Mouse (Mus musculus): ENCODE measurements at regions not wholly inside any gene's neighbourhood (a gene's known extent, or its start where the extent isn't known, plus 50 kb on each side); places are given as distances from the start of the nearest gene placed in this dataset.

DNA sequence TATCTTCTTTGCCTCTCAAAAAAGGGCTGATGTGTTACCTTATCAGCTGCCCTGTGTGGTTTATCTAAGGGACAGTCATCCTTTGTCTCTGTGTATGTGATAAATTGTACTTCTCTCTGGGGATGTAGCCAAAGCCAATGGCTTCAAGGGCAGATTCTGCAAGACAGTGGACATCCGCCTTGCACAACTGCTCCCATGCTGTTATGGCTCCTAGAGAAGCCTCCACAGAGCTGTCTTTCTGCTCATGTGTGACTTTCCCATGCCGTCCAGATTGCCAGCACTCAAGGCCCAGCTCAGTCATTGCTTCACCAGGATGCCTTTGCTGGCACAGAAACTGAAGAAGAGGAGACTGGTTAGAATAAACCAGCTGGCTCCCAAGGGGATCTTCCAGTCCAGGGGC is 74.6 kb upstream of the Pax6 start:
- Histone ChIP-seq H3K27me3 (ENCODE audit: control insufficient read depth, insufficient read depth, low read length) (no peaks in the 10 kb centered on the region), H3K4me3 (ENCODE audit: insufficient read depth in 1 of 2, low read depth in 2 of 2, low read length in 2 of 2) (no peak overlapping the region), H3K4me2 (ENCODE audit: low read depth) (no peak overlapping the region), H3K36me3 (replicated peaks; ENCODE audit: control insufficient read depth, insufficient read depth, low read depth) (no peaks in the 10 kb centered on the region), H3K9ac (replicated peaks) (no peak overlapping the region), H3K27ac (no peak overlapping the region), H3K4me1 (replicated peaks; ENCODE audit: control insufficient read depth in 2 of 2, insufficient read depth in 2 of 2, low read length in 1 of 2) (no peaks in the 10 kb centered on the region), H3K9me3 (ENCODE audit: control insufficient read depth, low read length) (no peaks in the 10 kb centered on the region)
- TF ChIP-seq EP300 (IDR thresholded peaks at IDR 0.05; ENCODE audit: low read depth), result no peak
- no peak for TF ChIP-seq CTCF (IDR thresholded peaks at IDR 0.05; ENCODE audit: low read depth)
- DNase-seq (ENCODE audit: low read depth in 3 of 3, low spot score in 3 of 3) (no peak), ATAC-seq (ENCODE audit: insufficient read depth) (no peak)
- 52% methylated on average over 2 of the region's 2 CpGs for WGBS (ENCODE audit: insufficient replicate concordance)

GRCm38 (mm10) chr2:105604553-105605116 is 64.1 kb upstream of the Pax6 start:
- no peaks in the 10 kb centered on the region for H3K4me1 ChIP-seq (replicated peaks; ENCODE audit: control insufficient read depth in 2 of 2, insufficient read depth in 2 of 2, low read length in 1 of 2)
- no peak for TF ChIP-seq EP300 (IDR thresholded peaks at IDR 0.05; ENCODE audit: low read depth)
- TF ChIP-seq CTCF (IDR thresholded peaks at IDR 0.05; ENCODE audit: low read depth), result no peak
- H3K36me3 ChIP-seq (replicated peaks; ENCODE audit: control insufficient read depth, insufficient read depth, low read depth), result no peaks in the 10 kb centered on the region
- no peak overlapping the region for H3K9ac ChIP-seq (replicated peaks)
- ATAC-seq (ENCODE audit: insufficient read depth) (no peak), DNase-seq (ENCODE audit: low read depth in 3 of 3, low spot score in 3 of 3) (no peak)
- H3K4me2 ChIP-seq (ENCODE audit: low read depth), result no peak overlapping the region
- no peaks in the 10 kb centered on the region for H3K27me3 ChIP-seq (ENCODE audit: control insufficient read depth, insufficient read depth, low read length)
- 51% methylated on average over 11 of the region's 11 CpGs for WGBS (ENCODE audit: insufficient replicate concordance)
- H3K4me3 ChIP-seq (ENCODE audit: insufficient read depth in 1 of 2, low read depth in 2 of 2, low read length in 2 of 2), result no peak overlapping the region
- H3K9me3 ChIP-seq (ENCODE audit: control insufficient read depth, low read length), result no peaks in the 10 kb centered on the region
- no peak overlapping the region for H3K27ac ChIP-seq

GRCm38 (mm10) chr2:105607969-105608538 is 60.6 kb upstream of the Pax6 start:
- H3K9me3 ChIP-seq (ENCODE audit: control insufficient read depth, low read length), result no peaks in the 10 kb centered on the region
- no peak overlapping the region for H3K27ac ChIP-seq
- no peaks in the 10 kb centered on the region for H3K36me3 ChIP-seq (replicated peaks; ENCODE audit: control insufficient read depth, insufficient read depth, low read depth)
- WGBS (ENCODE audit: insufficient replicate concordance), result 44% methylated on average over 8 of the region's 8 CpGs
- ATAC-seq (ENCODE audit: insufficient read depth) (no peak), DNase-seq (ENCODE audit: low read depth in 3 of 3, low spot score in 3 of 3) (no peak)
- H3K9ac ChIP-seq (replicated peaks), result no peak overlapping the region
- TF ChIP-seq EP300 (IDR thresholded peaks at IDR 0.05; ENCODE audit: low read depth) (no peak), CTCF (IDR thresholded peaks at IDR 0.05; ENCODE audit: low read depth) (no peak)
- no peak overlapping the region for H3K4me2 ChIP-seq (ENCODE audit: low read depth)
- H3K4me3 ChIP-seq (ENCODE audit: insufficient read depth in 1 of 2, low read depth in 2 of 2, low read length in 2 of 2), result no peak overlapping the region
- no peaks in the 10 kb centered on the region; the same call in 1 of the 2 replicates for H3K27me3 ChIP-seq (ENCODE audit: control insufficient read depth, insufficient read depth, low read length)
- H3K4me1 ChIP-seq (replicated peaks; ENCODE audit: control insufficient read depth in 2 of 2, insufficient read depth in 2 of 2, low read length in 1 of 2), result no peaks in the 10 kb centered on the region

DNA sequence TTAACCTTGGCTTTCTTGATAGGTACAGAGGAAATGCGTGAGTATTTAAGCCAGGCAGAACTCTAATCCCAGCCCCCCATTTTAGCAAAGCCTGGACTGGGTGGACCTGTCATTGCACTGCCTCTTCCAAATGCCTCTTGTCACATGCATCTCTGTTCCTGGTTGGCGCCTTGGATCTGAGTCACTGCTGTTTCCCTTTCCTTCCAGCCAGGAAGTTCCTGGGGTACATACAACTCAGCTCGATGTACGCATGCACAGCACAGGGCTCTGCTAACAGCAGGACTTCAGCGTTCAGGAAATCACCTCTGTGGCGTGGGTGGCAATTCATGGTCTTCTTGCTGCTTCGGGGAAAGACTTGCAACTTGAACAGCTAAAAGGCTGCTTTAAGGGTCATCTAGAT is 59.9 kb upstream of the Pax6 start:
- no peak for DNase-seq (ENCODE audit: low read depth in 3 of 3, low spot score in 3 of 3)
- H3K4me1 ChIP-seq (replicated peaks; ENCODE audit: control insufficient read depth in 2 of 2, insufficient read depth in 2 of 2, low read length in 1 of 2), result no peaks in the 10 kb centered on the region
- no peaks in the 10 kb centered on the region for H3K36me3 ChIP-seq (replicated peaks; ENCODE audit: control insufficient read depth, insufficient read depth, low read depth)
- ATAC-seq (ENCODE audit: insufficient read depth), result no peak
- H3K4me3 ChIP-seq (ENCODE audit: insufficient read depth in 1 of 2, low read depth in 2 of 2, low read length in 2 of 2), result no peak overlapping the region
- H3K9me3 ChIP-seq (ENCODE audit: control insufficient read depth, low read length), result no peaks in the 10 kb centered on the region
- TF ChIP-seq CTCF (IDR thresholded peaks at IDR 0.05; ENCODE audit: low read depth), result no peak
- no peak for TF ChIP-seq EP300 (IDR thresholded peaks at IDR 0.05; ENCODE audit: low read depth)
- no peak overlapping the region for H3K4me2 ChIP-seq (ENCODE audit: low read depth)
- no peaks in the 10 kb centered on the region; the same call in 1 of the 2 replicates for H3K27me3 ChIP-seq (ENCODE audit: control insufficient read depth, insufficient read depth, low read length)
- no peak overlapping the region for H3K27ac ChIP-seq
- H3K9ac ChIP-seq (replicated peaks), result no peak overlapping the region
- WGBS (ENCODE audit: insufficient replicate concordance), result 28% methylated on average over 7 of the region's 7 CpGs

DNA sequence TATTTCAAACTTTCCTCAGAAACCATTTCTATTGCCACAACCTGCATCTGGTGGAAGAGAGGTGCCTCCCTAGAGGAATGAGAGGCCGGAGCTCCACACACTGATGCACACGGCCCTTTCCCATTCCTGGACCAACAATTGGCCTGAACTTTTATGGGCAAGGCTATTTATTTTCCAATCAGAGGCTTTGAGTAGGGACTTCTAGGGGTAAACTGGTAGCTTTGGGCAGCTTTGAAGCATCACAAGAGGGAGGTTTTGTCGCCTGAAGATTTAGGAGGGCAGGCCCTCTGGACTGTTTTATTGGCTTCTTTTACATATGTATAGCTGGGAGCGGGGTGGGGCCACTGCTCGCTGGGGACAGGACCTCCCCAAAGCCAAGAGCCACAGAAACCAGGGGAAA is 57.7 kb upstream of the Pax6 start:
- Histone ChIP-seq H3K36me3 (replicated peaks; ENCODE audit: control insufficient read depth, insufficient read depth, low read depth) (no peaks in the 10 kb centered on the region), H3K4me3 (ENCODE audit: insufficient read depth in 1 of 2, low read depth in 2 of 2, low read length in 2 of 2) (no peak overlapping the region), H3K27ac (no peak overlapping the region), H3K27me3 (ENCODE audit: control insufficient read depth, insufficient read depth, low read length) (no peaks in the 10 kb centered on the region; the same call in 1 of the 2 replicates), H3K9ac (replicated peaks) (no peak overlapping the region), H3K4me1 (replicated peaks; ENCODE audit: control insufficient read depth in 2 of 2, insufficient read depth in 2 of 2, low read length in 1 of 2) (no peaks in the 10 kb centered on the region), H3K9me3 (ENCODE audit: control insufficient read depth, low read length) (no peaks in the 10 kb centered on the region), H3K4me2 (ENCODE audit: low read depth) (no peak overlapping the region)
- DNase-seq (ENCODE audit: low read depth in 3 of 3, low spot score in 3 of 3) (no peak), ATAC-seq (ENCODE audit: insufficient read depth) (no peak)
- no peak for TF ChIP-seq EP300 (IDR thresholded peaks at IDR 0.05; ENCODE audit: low read depth)
- no peak for TF ChIP-seq CTCF (IDR thresholded peaks at IDR 0.05; ENCODE audit: low read depth)
- WGBS (ENCODE audit: insufficient replicate concordance), result 47% methylated on average over 5 of the region's 5 CpGs
